Mouse (Mus musculus): ENCODE results near the gene Hba-a2. TPM values are rescaled to one million over a fixed set of nuclear protein-coding genes. Genes with fewer than 3 reads are reported as not detected.
A peak's percentile ranks its signal among the peaks of the same experiment; 100 is the strongest.

The Hba-a2 gene
- total and polyA plus RNA-seq, 2 experiments from 2014 or later = 1,214 to 2,070 TPM

- ATAC-seq (ENCODE audit: low FRiP score) = peak; percentile 64
- H3K4me3 ChIP-seq (ENCODE audit: low read depth, low read length) = no peak overlapping the region
- no peak for TF ChIP-seq CTCF (IDR thresholded peaks at IDR 0.05)
- no peaks in the 10 kb centered on the region for H3K27me3 ChIP-seq (ENCODE audit: insufficient read depth, low read length)
- H3K27ac ChIP-seq (ENCODE audit: low read depth, low read length) = peak overlapping the region; percentile 52
- no peak overlapping the region for H3K9ac ChIP-seq (replicated peaks; ENCODE audit: low read length, poor library complexity, severe bottlenecking)
- H3K4me1 ChIP-seq (ENCODE audit: insufficient read depth, low read length) = no peaks in the 10 kb centered on the region
- no peaks in the 10 kb centered on the region for H3K36me3 ChIP-seq (ENCODE audit: insufficient read depth, low read length)
- peak; percentile 47 for DNase-seq (ENCODE audit: low spot score)
- 21% methylated on average over 2 of the region's 2 CpGs for WGBS
- H3K9me3 ChIP-seq (ENCODE audit: low read length) = no peaks in the 10 kb centered on the region
- no peak overlapping the region for H3K4me2 ChIP-seq (ENCODE audit: low read depth, low read length, poor library complexity, severe bottlenecking)
These were observed 6.6 kb downstream of the Hba-a2 start for GRCm38 (mm10) chr11:32302824-32303419.

GRCm38 (mm10) chr11:32303455-32303854 lies 7.2 kb downstream of the Hba-a2 start:
- H3K27ac ChIP-seq (ENCODE audit: low read depth, low read length) = no peak overlapping the region
- WGBS = 80% methylated on average over 1 of the region's 1 CpGs

GRCm38 (mm10) chr11:32307006-32307405 lies 10.7 kb downstream of the Hba-a2 start:
- no peaks in the 10 kb centered on the region for H3K36me3 ChIP-seq (ENCODE audit: insufficient read depth, low read length)
- WGBS = 75% methylated on average over 1 of the region's 1 CpGs
- H3K4me2 ChIP-seq (ENCODE audit: low read depth, low read length, poor library complexity, severe bottlenecking) = no peak overlapping the region
- no peak overlapping the region for H3K27ac ChIP-seq (ENCODE audit: low read depth, low read length)
- no peak for DNase-seq (ENCODE audit: low spot score)
- no peak overlapping the region for H3K4me3 ChIP-seq (ENCODE audit: low read depth, low read length)
- no peak for TF ChIP-seq CTCF (IDR thresholded peaks at IDR 0.05)
- H3K9ac ChIP-seq (replicated peaks; ENCODE audit: low read length, poor library complexity, severe bottlenecking) = no peak overlapping the region
- no peaks in the 10 kb centered on the region for H3K4me1 ChIP-seq (ENCODE audit: insufficient read depth, low read length)
- H3K27me3 ChIP-seq (ENCODE audit: insufficient read depth, low read length) = no peaks in the 10 kb centered on the region
- no peaks in the 10 kb centered on the region for H3K9me3 ChIP-seq (ENCODE audit: low read length)
- ATAC-seq (ENCODE audit: low FRiP score) = no peak

More at GRCm38 (mm10) chr11:32303455-32303854, 7.2 kb downstream of the Hba-a2 start:
- DNase-seq (ENCODE audit: low spot score) (no peak), ATAC-seq (ENCODE audit: low FRiP score) (no peak)
- no peak overlapping the region for H3K9ac ChIP-seq (replicated peaks; ENCODE audit: low read length, poor library complexity, severe bottlenecking)
- H3K4me1 ChIP-seq (ENCODE audit: insufficient read depth, low read length) = no peaks in the 10 kb centered on the region
- H3K4me2 ChIP-seq (ENCODE audit: low read depth, low read length, poor library complexity, severe bottlenecking) = no peak overlapping the region
- H3K4me3 ChIP-seq (ENCODE audit: low read depth, low read length) = no peak overlapping the region
- TF ChIP-seq CTCF (IDR thresholded peaks at IDR 0.05) = no peak
- no peaks in the 10 kb centered on the region for H3K36me3 ChIP-seq (ENCODE audit: insufficient read depth, low read length)
- H3K27me3 ChIP-seq (ENCODE audit: insufficient read depth, low read length) = no peaks in the 10 kb centered on the region
- no peaks in the 10 kb centered on the region for H3K9me3 ChIP-seq (ENCODE audit: low read length)

- ATAC-seq (ENCODE audit: low FRiP score) (no peak), DNase-seq (ENCODE audit: low spot score) (no peak)
- Histone ChIP-seq H3K9me3 (ENCODE audit: low read length) (no peaks in the 10 kb centered on the region), H3K4me2 (ENCODE audit: low read depth, low read length, poor library complexity, severe bottlenecking) (no peak overlapping the region), H3K36me3 (ENCODE audit: insufficient read depth, low read length) (no peaks in the 10 kb centered on the region), H3K4me3 (ENCODE audit: low read depth, low read length) (no peak overlapping the region), H3K4me1 (ENCODE audit: insufficient read depth, low read length) (no peaks in the 10 kb centered on the region), H3K27ac (ENCODE audit: low read depth, low read length) (no peak overlapping the region), H3K27me3 (ENCODE audit: insufficient read depth, low read length) (no peaks in the 10 kb centered on the region), H3K9ac (replicated peaks; ENCODE audit: low read length, poor library complexity, severe bottlenecking) (no peak overlapping the region)
- TF ChIP-seq CTCF (IDR thresholded peaks at IDR 0.05) = no peak
- WGBS = 30% methylated on average over 4 of the region's 4 CpGs
These were observed 13.2 kb downstream of the Hba-a2 start for GRCm38 (mm10) chr11:32309446-32309845.

GRCm38 (mm10) chr11:32309928-32310327 lies 13.6 kb downstream of the Hba-a2 start:
- WGBS = 84% methylated on average over 3 of the region's 3 CpGs
- no peaks in the 10 kb centered on the region for H3K27me3 ChIP-seq (ENCODE audit: insufficient read depth, low read length)

GRCm38 (mm10) chr11:32316009-32316408 lies 19.7 kb downstream of the Hba-a2 start:
- Histone ChIP-seq H3K36me3 (ENCODE audit: insufficient read depth, low read length) (no peaks in the 10 kb centered on the region), H3K27me3 (ENCODE audit: insufficient read depth, low read length) (no peaks in the 10 kb centered on the region), H3K4me3 (ENCODE audit: low read depth, low read length) (no peak overlapping the region), H3K4me2 (ENCODE audit: low read depth, low read length, poor library complexity, severe bottlenecking) (no peak overlapping the region), H3K9me3 (ENCODE audit: low read length) (no peaks in the 10 kb centered on the region), H3K4me1 (ENCODE audit: insufficient read depth, low read length) (no peaks in the 10 kb centered on the region), H3K9ac (replicated peaks; ENCODE audit: low read length, poor library complexity, severe bottlenecking) (no peak overlapping the region), H3K27ac (ENCODE audit: low read depth, low read length) (no peak overlapping the region)
- no peak for DNase-seq (ENCODE audit: low spot score)
- 84% methylated on average over 3 of the region's 3 CpGs for WGBS
- no peak for ATAC-seq (ENCODE audit: low FRiP score)
- TF ChIP-seq CTCF (IDR thresholded peaks at IDR 0.05) = no peak

More at GRCm38 (mm10) chr11:32309928-32310327, 13.6 kb downstream of the Hba-a2 start:
- no peak overlapping the region for H3K27ac ChIP-seq (ENCODE audit: low read depth, low read length)
- H3K4me2 ChIP-seq (ENCODE audit: low read depth, low read length, poor library complexity, severe bottlenecking) = no peak overlapping the region
- no peak overlapping the region for H3K9ac ChIP-seq (replicated peaks; ENCODE audit: low read length, poor library complexity, severe bottlenecking)
- TF ChIP-seq CTCF (IDR thresholded peaks at IDR 0.05) = no peak
- H3K4me1 ChIP-seq (ENCODE audit: insufficient read depth, low read length) = no peaks in the 10 kb centered on the region
- H3K9me3 ChIP-seq (ENCODE audit: low read length) = no peaks in the 10 kb centered on the region
- no peaks in the 10 kb centered on the region for H3K36me3 ChIP-seq (ENCODE audit: insufficient read depth, low read length)
- H3K4me3 ChIP-seq (ENCODE audit: low read depth, low read length) = no peak overlapping the region
- DNase-seq (ENCODE audit: low spot score) = no peak
- no peak for ATAC-seq (ENCODE audit: low FRiP score)

Data from midbrain, postnatal 0 days (tissue).